Mouse (Mus musculus) granulocyte monocyte progenitor cell, adult 5-6 weeks (primary cell): ENCODE measurements around the gene Plcb4. TPM values are rescaled to one million over a fixed set of nuclear protein-coding genes. Genes with fewer than 3 reads are reported as not detected.
"Not testable (repeated sequence)": the region's sequence is repeated elsewhere in the genome, so short reads cannot be mapped to it uniquely, and the experiment has no call there.

Experiments
- ATAC-seq: replicated peaks from 2 replicates; pipeline ENCODE4 v1.8.0; 2016; ENCODE audit warnings: mild to moderate bottlenecking, moderate TSS enrichment, inconsistent platforms; ENCODE audit not compliant: poor library complexity, severe bottlenecking
- total RNA-seq, 2 experiments: library from RNA; stranded (forward) in 1 of 2; stranded (reverse) in 1 of 2; fragments of 200-712, 200-1000 nt in 1 of 2; fragments of >200 nt in 1 of 2; fragmentation: Nextera tagmentation in 1 of 2; gene quantifications; 2 replicates each; pipeline ENCODE4 v1.2.3; 2014 to 2017

Plcb4 gene
- total RNA-seq, 2 experiments from 2014 or later, result 11.3 to 20.8 TPM

- ATAC-seq, result peak; percentile 44
Measured at GRCm38 (mm10) chr2:135712331-135712730, 53.5 kb downstream of the Plcb4 start.

GRCm38 (mm10) chr2:135712921-135713320 is 54.1 kb downstream of the Plcb4 start:
- no peak for ATAC-seq

- ATAC-seq, result no peak
Measured at GRCm38 (mm10) chr2:135716180-135716579, 57.4 kb downstream of the Plcb4 start.

- ATAC-seq, result peak; percentile 51
Measured at GRCm38 (mm10) chr2:135717232-135718134, 58.7 kb downstream of the Plcb4 start.

- no peak for ATAC-seq
Measured at GRCm38 (mm10) chr2:135722109-135722508, 63.3 kb downstream of the Plcb4 start.

GRCm38 (mm10) chr2:135723387-135723786 is 64.6 kb downstream of the Plcb4 start:
- no peak for ATAC-seq

GRCm38 (mm10) chr2:135724489-135724888 is 65.7 kb downstream of the Plcb4 start:
- peak; percentile 57 for ATAC-seq

- peak; percentile 92 for ATAC-seq
Measured at GRCm38 (mm10) chr2:135725362-135725761, 66.6 kb downstream of the Plcb4 start.

GRCm38 (mm10) chr2:135727088-135727487 is 68.3 kb downstream of the Plcb4 start:
- no peak for ATAC-seq

GRCm38 (mm10) chr2:135727925-135728324 is 69.1 kb downstream of the Plcb4 start:
- no peak for ATAC-seq

GRCm38 (mm10) chr2:135731591-135731990 is 72.8 kb downstream of the Plcb4 start:
- peak; percentile 78 for ATAC-seq

- no peak for ATAC-seq
Measured at GRCm38 (mm10) chr2:135732651-135733050, 73.8 kb downstream of the Plcb4 start.

GRCm38 (mm10) chr2:135733926-135734510 is 75.2 kb downstream of the Plcb4 start:
- ATAC-seq, result no peak

- peak; percentile 67 for ATAC-seq
Measured at GRCm38 (mm10) chr2:135737506-135737905, 78.7 kb downstream of the Plcb4 start.

- ATAC-seq, result not testable (repeated sequence)
Measured at GRCm38 (mm10) chr2:135738022-135738780, 79.4 kb downstream of the Plcb4 start.

GRCm38 (mm10) chr2:135738950-135739349 is 80.1 kb downstream of the Plcb4 start:
- ATAC-seq, result no peak

- ATAC-seq, result no peak
Measured at GRCm38 (mm10) chr2:135742954-135743700, 84.3 kb downstream of the Plcb4 start.

GRCm38 (mm10) chr2:135744711-135745110 is 85.9 kb downstream of the Plcb4 start:
- peak; percentile 34 for ATAC-seq

- peak; percentile 49; the same call in 1 of the 2 replicates for ATAC-seq
Measured at GRCm38 (mm10) chr2:135745126-135745525, 86.3 kb downstream of the Plcb4 start.

- ATAC-seq, result no peak
Measured at GRCm38 (mm10) chr2:135748441-135748840, 89.6 kb downstream of the Plcb4 start.
